Mouse (Mus musculus): ENCODE measurements around the gene Ppm1f. TPM values are rescaled to one million over a fixed set of nuclear protein-coding genes. Genes with fewer than 3 reads are reported as not detected.
"Not testable (repeated sequence)": the region's sequence is repeated elsewhere in the genome, so short reads cannot be mapped to it uniquely, and the experiment has no call there.

Gene Ppm1f
- 26.9 and 27.2 TPM in 2 replicates for polyA plus RNA-seq (2015; fragmentation: Nextera tagmentation; extraction: Ambion mirVana)

- Histone ChIP-seq H3K9me3 (no peaks in the 10 kb centered on the region), H3K27ac (replicated peaks) (peak within 1 kb of the TSS; percentile 73), H3K4me2 (peak within 1 kb of the TSS; percentile 89), H3K9ac (peak within 1 kb of the TSS; percentile 88), H3K4me1 (peaks cover 16% of the 10 kb centered on the region), H3K27me3 (replicated peaks) (no peaks in the 10 kb centered on the region), H3K36me3 (peaks cover 40% of the 10 kb centered on the region), H3K4me3 (peak within 1 kb of the TSS; percentile 74)
- peak; percentile 71 for ATAC-seq (ENCODE audit: extremely low read depth, insufficient number of reproducible peaks, low FRiP score, low TSS enrichment)
- WGBS = under 1% methylated on average over 29 of the region's 29 CpGs
Measured at GRCm38 (mm10) chr16:16896382-16897055, at the start of gene Ppm1f. Ppm1f (plus strand) TSS chr16:16896469.

GRCm38 (mm10) chr16:16849196-16849595, 47.1 kb upstream of the Ppm1f start:
- Histone ChIP-seq H3K4me3 (no peak overlapping the region), H3K9ac (no peak overlapping the region), H3K27me3 (replicated peaks) (no peaks in the 10 kb centered on the region), H3K4me1 (no peaks in the 10 kb centered on the region), H3K36me3 (no peaks in the 10 kb centered on the region), H3K9me3 (peaks cover 5% of the 10 kb centered on the region; the same call in 1 of the 2 replicates), H3K27ac (replicated peaks) (no peak overlapping the region), H3K4me2 (no peak overlapping the region)
- no peak for ATAC-seq (ENCODE audit: extremely low read depth, insufficient number of reproducible peaks, low FRiP score, low TSS enrichment)

DNA sequence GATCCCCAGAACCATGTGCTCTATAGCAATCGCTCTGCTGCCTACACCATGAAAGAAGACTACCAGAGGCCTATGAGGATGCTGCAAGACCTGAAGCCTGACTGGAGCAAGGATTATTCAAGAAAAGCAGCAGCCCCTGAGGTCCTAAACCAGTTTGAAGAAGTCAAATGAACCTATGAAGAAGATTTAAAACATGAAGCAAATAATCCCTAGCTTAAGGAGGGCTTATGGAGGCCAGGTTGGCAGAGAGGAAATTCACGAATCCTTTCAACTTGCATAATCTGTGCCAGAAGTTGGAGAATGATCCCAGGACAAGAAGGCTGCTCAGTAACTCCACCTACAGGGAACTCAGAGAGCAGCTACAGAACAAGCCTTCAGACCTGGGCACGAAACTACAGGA, 43.9 kb upstream of the Ppm1f start:
- no peak overlapping the region for H3K4me2 ChIP-seq
- peaks cover 5% of the 10 kb centered on the region; the same call in 1 of the 2 replicates for H3K9me3 ChIP-seq
- H3K4me1 ChIP-seq = no peaks in the 10 kb centered on the region
- ATAC-seq (ENCODE audit: extremely low read depth, insufficient number of reproducible peaks, low FRiP score, low TSS enrichment) = no peak
- no peaks in the 10 kb centered on the region for H3K36me3 ChIP-seq
- no peak overlapping the region for H3K27ac ChIP-seq (replicated peaks)
- no peaks in the 10 kb centered on the region for H3K27me3 ChIP-seq (replicated peaks)
- H3K9ac ChIP-seq = no peak overlapping the region
- H3K4me3 ChIP-seq = no peak overlapping the region
- 72% methylated on average over 3 of the region's 3 CpGs for WGBS

DNA sequence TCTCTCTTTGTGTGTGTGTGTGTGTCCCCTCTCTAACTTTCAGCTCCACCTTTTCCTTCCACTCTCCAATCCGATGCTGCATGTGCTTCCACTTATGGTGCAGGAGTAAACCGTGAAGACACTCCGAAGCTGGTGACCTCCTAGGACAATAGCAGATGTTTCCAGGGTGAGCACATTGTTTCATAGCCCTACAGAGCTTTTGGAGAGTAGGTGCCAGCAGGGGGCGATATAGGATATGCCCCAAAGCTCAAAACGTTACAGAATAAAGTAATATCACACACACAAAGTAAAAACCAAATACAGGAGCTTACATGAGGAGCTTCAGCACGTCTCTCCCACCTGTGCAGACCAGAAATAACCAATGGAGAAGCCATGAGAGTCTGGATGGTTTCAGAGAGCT, 41.4 kb upstream of the Ppm1f start:
- ATAC-seq (ENCODE audit: extremely low read depth, insufficient number of reproducible peaks, low FRiP score, low TSS enrichment) = no peak
- H3K27ac ChIP-seq (replicated peaks) = no peak overlapping the region
- H3K4me2 ChIP-seq = no peak overlapping the region

GRCm38 (mm10) chr16:16855541-16855940, 40.7 kb upstream of the Ppm1f start:
- H3K4me3 ChIP-seq = no peak overlapping the region
- no peak overlapping the region for H3K9ac ChIP-seq
- H3K9me3 ChIP-seq = peaks cover 5% of the 10 kb centered on the region; the same call in 1 of the 2 replicates
- no peaks in the 10 kb centered on the region for H3K27me3 ChIP-seq (replicated peaks)
- 89% methylated on average over 1 of the region's 1 CpGs for WGBS
- no peak for ATAC-seq (ENCODE audit: extremely low read depth, insufficient number of reproducible peaks, low FRiP score, low TSS enrichment)
- no peaks in the 10 kb centered on the region for H3K36me3 ChIP-seq
- no peak overlapping the region for H3K4me2 ChIP-seq
- no peak overlapping the region for H3K27ac ChIP-seq (replicated peaks)
- H3K4me1 ChIP-seq = no peaks in the 10 kb centered on the region

More for the DNA sequence above, 41.4 kb upstream of the Ppm1f start:
- Histone ChIP-seq H3K27me3 (replicated peaks) (no peaks in the 10 kb centered on the region), H3K4me1 (no peaks in the 10 kb centered on the region), H3K4me3 (no peak overlapping the region), H3K9me3 (peaks cover 5% of the 10 kb centered on the region; the same call in 1 of the 2 replicates), H3K36me3 (no peaks in the 10 kb centered on the region), H3K9ac (no peak overlapping the region)
- 21% methylated on average over 6 of the region's 6 CpGs for WGBS

- H3K36me3 ChIP-seq; H3K27me3 ChIP-seq (replicated peaks); H3K9me3 ChIP-seq; H3K4me1 ChIP-seq; H3K4me3 ChIP-seq; H3K9ac ChIP-seq; H3K27ac ChIP-seq (replicated peaks); H3K4me2 ChIP-seq; ATAC-seq (ENCODE audit: extremely low read depth, insufficient number of reproducible peaks, low FRiP score, low TSS enrichment): not testable (repeated sequence)
- 75% methylated on average over 9 of the region's 9 CpGs for WGBS
Measured at GRCm38 (mm10) chr16:16856054-16856453, 40.2 kb upstream of the Ppm1f start.

DNA sequence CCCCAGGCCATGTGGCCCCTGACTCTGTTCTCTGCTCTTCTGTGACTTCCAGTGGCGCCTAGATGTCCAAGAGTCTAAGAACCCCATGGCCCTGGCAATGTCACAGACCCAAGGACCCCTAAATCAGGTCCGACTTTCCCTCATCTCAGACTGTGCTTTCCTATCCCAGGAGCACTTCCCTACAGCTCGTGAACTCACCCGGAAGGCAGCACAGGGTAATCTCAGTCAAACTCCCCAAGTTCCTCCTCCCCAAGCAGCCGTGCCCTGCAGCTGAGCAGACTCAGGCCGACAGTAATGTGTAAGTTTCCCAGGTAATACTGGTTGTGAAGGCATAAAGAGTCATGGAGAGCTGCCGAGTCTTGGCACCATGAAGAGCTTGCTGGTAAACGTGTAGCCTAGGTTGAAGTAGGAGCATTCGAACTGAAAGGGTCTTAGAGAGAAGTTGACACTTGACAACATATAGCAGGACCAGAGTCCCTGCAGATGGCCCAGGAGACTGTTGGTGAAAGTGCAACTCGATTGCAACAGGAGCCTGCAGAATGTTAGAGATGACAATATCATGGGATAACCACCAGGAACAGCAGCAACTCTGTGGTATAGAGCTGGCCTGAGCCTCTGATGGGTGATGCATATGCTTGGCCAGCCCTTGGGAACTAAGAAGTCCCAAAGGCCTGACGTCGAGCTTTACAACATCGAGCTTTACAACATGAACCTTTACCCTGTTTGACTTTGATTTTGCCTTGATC, 39.4 kb upstream of the Ppm1f start:
- Histone ChIP-seq H3K4me2 (no peak overlapping the region), H3K9ac (no peak overlapping the region), H3K27me3 (replicated peaks) (no peaks in the 10 kb centered on the region), H3K27ac (replicated peaks) (no peak overlapping the region), H3K36me3 (no peaks in the 10 kb centered on the region), H3K4me3 (no peak overlapping the region), H3K9me3 (no peaks in the 10 kb centered on the region), H3K4me1 (no peaks in the 10 kb centered on the region)
- 62% methylated on average over 13 of the region's 13 CpGs for WGBS
- no peak for ATAC-seq (ENCODE audit: extremely low read depth, insufficient number of reproducible peaks, low FRiP score, low TSS enrichment)

DNA sequence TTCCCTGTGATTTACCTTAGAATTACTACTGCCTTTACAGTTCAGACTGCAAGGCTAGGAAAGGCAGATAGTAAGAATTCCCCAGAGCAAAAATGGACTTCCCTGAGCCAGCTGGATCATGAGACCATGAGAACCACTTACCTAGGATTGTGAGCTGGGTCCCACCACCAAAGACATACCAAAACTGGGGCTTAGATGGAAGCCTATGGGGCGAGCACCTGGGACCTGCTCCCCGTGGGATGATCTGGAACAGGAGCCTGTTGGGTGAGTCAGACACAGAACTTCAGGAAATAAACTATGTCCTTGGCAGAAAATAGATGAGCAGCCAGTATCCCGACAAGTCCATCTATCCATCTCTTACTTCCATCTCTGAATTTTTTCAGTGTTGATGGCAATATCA, 34.0 kb upstream of the Ppm1f start:
- Histone ChIP-seq H3K4me1 (0 out of 2 replicates have a peak, but pooled peaks cover 8% of the 10 kb centered on the region), H3K36me3 (no peaks in the 10 kb centered on the region), H3K9me3 (no peaks in the 10 kb centered on the region), H3K27ac (replicated peaks) (no peak overlapping the region), H3K4me2 (no peak overlapping the region), H3K27me3 (replicated peaks) (no peaks in the 10 kb centered on the region), H3K4me3 (no peak overlapping the region), H3K9ac (no peak overlapping the region)
- 68% methylated on average over 3 of the region's 3 CpGs for WGBS
- no peak for ATAC-seq (ENCODE audit: extremely low read depth, insufficient number of reproducible peaks, low FRiP score, low TSS enrichment)

DNA sequence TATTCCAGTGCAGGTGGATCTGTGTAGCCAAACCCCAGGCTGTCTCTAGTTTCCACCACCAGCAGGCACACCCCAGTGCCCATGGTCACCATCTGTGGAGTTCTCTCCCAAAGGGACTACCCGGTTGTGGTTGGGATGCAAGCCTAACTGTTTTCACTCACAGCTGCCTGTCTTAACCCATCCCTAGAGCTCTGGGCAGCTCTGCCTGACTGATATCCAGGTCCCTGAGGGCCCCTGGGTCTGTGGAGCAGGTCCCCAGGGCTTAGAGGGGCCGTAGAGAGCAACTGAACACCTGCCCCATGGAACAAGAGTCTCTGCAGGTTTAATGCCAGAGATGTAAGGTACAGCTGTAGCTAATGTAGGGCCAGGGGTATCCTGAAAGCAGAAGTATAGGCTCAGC, 32.3 kb upstream of the Ppm1f start, which contains the start of gene Igll1:
Gene Igll1 (minus strand): TSS at position 8 of the 400 bp plus-strand sequence.
- H3K27ac ChIP-seq (replicated peaks) = no peak within 1 kb of the TSS
- ATAC-seq (ENCODE audit: extremely low read depth, insufficient number of reproducible peaks, low FRiP score, low TSS enrichment) = no peak
- 0 out of 2 replicates have a peak, but pooled peaks cover 8% of the 10 kb centered on the region for H3K4me1 ChIP-seq
- H3K9me3 ChIP-seq = no peaks in the 10 kb centered on the region
- H3K27me3 ChIP-seq (replicated peaks) = no peaks in the 10 kb centered on the region
- H3K4me3 ChIP-seq = no peak within 1 kb of the TSS
- 68% methylated on average over 2 of the region's 2 CpGs for WGBS
- H3K9ac ChIP-seq = no peak within 1 kb of the TSS
- H3K36me3 ChIP-seq = no peaks in the 10 kb centered on the region
- H3K4me2 ChIP-seq = no peak within 1 kb of the TSS

GRCm38 (mm10) chr16:16865217-16865616, 31.1 kb upstream of the Ppm1f start:
- H3K36me3 ChIP-seq = no peaks in the 10 kb centered on the region
- no peak overlapping the region for H3K27ac ChIP-seq (replicated peaks)
- no peaks in the 10 kb centered on the region for H3K27me3 ChIP-seq (replicated peaks)
- H3K4me2 ChIP-seq = no peak overlapping the region
- no peak overlapping the region for H3K4me3 ChIP-seq
- no peak for ATAC-seq (ENCODE audit: extremely low read depth, insufficient number of reproducible peaks, low FRiP score, low TSS enrichment)
- no peaks in the 10 kb centered on the region for H3K9me3 ChIP-seq
- no peak overlapping the region for H3K9ac ChIP-seq
- H3K4me1 ChIP-seq = 0 out of 2 replicates have a peak, but pooled peaks cover 8% of the 10 kb centered on the region

DNA sequence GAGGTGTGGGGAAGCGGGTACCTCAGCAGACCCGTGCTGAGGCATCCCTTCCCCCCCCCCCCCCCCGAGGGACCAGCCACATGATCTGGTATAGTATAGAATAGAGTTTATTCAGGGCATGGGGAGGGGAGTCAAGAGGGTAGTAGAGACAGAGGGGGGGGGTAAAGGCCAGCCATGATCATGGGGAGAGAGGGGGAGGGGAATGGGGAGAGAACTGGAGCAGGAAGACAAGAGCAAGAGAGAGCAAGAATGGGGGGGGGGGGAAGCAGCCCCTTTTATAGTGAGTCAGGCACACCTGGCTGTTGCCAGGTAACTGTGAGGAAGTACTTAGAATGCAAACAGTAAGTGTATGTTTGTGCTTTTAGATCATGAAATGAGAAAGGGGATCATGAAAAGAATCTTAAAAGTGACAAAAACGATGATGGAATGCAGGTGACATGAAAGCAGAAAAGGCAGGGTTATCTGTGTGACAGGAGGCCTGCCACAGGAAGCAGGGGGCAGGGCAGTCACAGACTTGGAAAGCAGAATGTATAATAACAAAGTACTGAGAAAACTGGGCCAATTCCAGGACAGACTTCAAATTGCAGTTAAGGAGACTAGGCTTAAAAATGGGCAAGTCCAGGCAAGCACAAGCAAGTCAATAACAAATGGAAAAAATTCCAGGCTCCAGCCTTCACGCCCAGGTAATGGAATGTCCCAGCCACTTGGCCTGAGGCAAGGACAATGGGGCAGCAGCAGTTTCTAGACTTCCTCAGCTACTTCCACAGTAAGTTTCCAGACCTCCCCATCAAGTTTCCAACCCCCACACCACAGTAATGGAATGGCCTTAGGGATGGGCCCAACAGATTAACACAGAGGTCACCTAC, 30.3 kb upstream of the Ppm1f start:
- no peaks in the 10 kb centered on the region for H3K27me3 ChIP-seq (replicated peaks)
- no peak overlapping the region for H3K9ac ChIP-seq
- ATAC-seq (ENCODE audit: extremely low read depth, insufficient number of reproducible peaks, low FRiP score, low TSS enrichment) = no peak
- H3K4me3 ChIP-seq = no peak overlapping the region
- no peaks in the 10 kb centered on the region for H3K9me3 ChIP-seq
- no peaks in the 10 kb centered on the region for H3K36me3 ChIP-seq
- peak overlapping the region; percentile 6; the same call in 1 of the 2 replicates for H3K27ac ChIP-seq (replicated peaks)
- H3K4me2 ChIP-seq = no peak overlapping the region
- 0 out of 2 replicates have a peak, but pooled peaks cover 8% of the 10 kb centered on the region for H3K4me1 ChIP-seq
- 39% methylated on average over 4 of the region's 5 CpGs for WGBS

Data from heart, embryonic 13.5 days (tissue).